Mouse (Mus musculus) kidney, adult 10 weeks (tissue): Measurements from ENCODE around the gene Fam114a2. TPM values are rescaled to one million over a fixed set of nuclear protein-coding genes. Genes with fewer than 3 reads are reported as not detected.

Experiments
- polyA plus RNA-seq: library from polyadenylated mRNA; stranded (reverse); fragments of 350-450 nt; fragmentation: Illumina TruSeq; extraction: RNeasy Lipid Tissue Mini Kit (QIAGEN cat#74804); gene quantifications from one replicate; pipeline ENCODE4 v1.2.3, GENCODE M21; 2014; ENCODE audit warnings: low read depth, low replicate concordance

The Fam114a2 gene
- polyA plus RNA-seq: 55.7 TPM

DNA sequence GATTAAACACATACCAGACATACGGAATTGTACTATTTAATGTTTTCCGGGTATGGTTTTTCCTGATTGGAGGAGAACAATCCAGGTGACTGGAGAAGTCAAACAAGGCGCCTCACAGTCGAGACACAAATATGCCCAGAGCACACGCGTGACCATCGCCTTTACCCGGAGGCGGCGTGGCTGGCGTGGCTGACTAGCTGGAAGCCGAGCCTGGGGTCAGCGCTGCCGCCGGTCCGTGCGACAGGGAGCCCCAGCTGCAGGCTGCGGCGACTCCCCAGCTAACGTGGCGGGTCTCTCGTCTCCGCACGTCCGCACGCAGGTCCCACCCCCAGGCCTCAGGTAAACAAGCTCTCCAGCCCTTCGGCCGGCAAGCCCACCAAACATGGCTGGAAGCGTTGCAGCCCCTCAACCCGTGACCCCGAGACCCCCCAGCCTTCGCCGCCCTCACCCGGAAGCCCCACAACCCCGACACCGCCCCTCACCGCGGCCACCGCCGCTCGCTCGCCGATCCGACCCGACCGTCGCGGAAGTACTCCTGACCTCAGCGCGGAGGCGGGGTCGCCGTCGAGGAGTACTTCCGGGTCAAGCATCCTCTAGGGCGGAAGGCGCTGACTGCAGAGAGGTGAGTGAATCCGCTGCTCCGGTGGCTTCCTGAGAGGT, at the start of gene Fam114a2, which contains the start of gene Mfap3:
TSS of gene Fam114a2 (minus strand) at position 527 of the 660 bp plus-strand sequence.
TSS of gene Mfap3 (plus strand) at position 574 of the 660 bp plus-strand sequence.

Other genes with a start within 250 kb of the Fam114a2 start
- gene Mfap3, start within 50 bp of the Fam114a2 start, polyA plus RNA-seq: 27.2 TPM
- 0.53 TPM for gene Galnt10, start 126.8 kb upstream of the Fam114a2 start, polyA plus RNA-seq